Mouse (Mus musculus): Measurements from ENCODE around the gene Ttc39b. TPM values are rescaled to one million over a fixed set of nuclear protein-coding genes. Genes with fewer than 3 reads are reported as not detected.

Gene Ttc39b
- polyA plus RNA-seq, 2 experiments from 2014 or later: 90.9 to 104 TPM

DNA sequence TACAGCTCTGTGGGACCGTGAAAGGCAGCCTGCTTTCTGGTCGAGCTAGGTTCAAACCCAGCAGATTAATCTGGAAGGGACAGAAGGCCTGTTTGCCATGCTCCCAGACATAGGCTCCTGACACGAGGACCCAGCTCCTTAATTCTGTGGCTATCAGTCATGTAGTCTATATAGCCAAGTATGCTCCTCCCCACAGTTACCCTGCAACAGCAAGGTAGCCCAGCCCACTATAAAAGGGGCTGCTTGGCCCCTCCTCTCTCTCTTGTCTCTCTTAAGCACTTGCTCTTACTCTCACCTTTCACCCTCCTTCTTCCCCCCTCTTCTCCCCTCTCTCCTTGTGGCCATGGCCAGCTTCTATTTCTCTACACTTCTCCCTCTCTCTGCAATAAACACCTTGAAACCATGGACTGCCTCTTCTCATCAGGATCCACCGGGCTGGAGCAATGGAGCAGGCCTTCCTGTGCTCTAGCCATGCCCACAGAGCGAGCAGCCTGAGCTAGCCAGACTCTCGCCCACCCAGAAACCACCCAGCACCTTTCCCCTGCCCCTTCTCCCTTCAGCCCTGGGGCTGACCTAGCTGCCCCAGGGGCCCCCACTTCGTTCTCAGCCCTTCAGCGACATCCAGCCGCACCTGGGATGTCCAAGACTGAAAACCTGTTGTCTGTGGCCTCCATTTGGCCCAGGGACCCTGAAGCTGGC, 51.0 kb downstream of the Ttc39b start:
- no peak for ATAC-seq

GRCm38 (mm10) chr4:83270481-83270880, 53.6 kb downstream of the Ttc39b start:
- no peak for ATAC-seq

GRCm38 (mm10) chr4:83269614-83270013, 54.4 kb downstream of the Ttc39b start:
- ATAC-seq: no peak

DNA sequence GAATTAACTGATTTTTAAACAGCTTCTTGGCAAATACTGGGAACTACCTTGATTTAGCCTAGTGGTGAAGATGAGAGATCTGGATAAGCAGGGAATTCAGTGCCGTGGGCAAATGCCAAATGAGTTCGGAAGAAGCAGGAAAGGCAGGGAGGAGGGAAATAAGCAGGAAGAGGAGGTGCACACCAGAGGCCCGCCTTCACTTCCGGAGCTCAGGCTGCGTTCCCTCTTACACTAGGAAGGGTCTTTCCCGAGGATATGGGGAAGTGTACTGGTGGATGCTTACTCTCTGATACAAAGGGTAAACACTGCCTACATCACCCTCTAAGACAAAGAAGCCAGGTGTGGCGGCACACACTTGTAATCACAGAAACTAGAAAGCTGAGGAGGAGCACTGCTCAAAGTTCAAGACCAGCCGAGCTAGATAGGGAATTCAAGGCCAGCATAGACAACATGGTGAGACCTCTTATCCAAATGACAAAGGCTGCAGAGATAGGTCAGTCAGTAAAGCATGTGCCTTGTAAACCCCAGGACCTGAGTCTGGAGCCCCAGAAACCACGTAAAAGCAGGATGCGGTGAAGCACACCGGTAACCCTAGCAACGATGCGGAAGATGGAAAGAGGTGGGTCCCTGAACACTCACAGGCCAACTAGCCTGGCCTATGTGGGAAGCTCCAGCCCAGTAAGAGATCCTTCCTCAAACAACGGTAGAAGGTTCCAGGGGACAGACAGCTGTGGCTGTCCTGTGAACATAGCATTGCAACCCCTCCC, 57.9 kb downstream of the Ttc39b start:
- ATAC-seq: peak; percentile 82

DNA sequence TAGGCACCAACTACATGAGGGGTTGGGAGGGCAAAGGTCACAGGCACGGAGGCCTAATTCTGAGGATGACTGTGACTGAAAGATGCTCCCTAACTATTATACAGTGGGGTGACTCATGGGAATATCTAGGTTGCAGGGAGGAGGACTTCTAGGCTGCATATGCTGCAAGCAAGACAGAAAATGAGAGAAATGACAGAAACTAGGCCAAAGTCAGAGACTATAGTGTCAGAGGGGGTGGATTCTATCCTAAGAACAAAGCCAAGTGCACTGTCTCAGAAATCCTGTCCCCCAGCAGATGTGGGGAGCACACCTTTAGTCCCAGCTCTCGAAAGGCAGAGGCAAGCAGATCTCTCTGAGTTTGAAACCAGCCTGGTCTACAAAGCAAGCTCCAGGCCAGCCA, 59.2 kb downstream of the Ttc39b start:
- ATAC-seq: no peak

DNA sequence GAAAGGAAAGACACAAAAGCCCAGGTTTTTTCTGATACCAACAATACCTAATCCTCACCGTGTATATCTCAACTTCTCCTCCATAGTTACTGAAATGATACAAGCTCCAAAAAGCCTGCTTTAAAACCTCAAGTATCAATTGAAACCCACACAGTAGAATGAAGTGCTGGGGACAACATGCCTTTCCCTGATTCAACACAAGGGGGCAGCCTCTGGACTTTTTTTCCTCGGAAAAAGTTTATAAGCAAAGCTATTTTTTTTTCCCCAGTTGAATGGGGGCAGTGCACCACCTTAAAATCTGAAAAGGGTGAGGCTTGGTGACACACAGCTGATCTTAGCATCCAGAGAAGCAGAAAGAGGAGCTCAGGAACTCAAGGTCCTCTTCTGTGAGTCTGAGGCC, 62.1 kb downstream of the Ttc39b start:
- ATAC-seq: peak; percentile 27

DNA sequence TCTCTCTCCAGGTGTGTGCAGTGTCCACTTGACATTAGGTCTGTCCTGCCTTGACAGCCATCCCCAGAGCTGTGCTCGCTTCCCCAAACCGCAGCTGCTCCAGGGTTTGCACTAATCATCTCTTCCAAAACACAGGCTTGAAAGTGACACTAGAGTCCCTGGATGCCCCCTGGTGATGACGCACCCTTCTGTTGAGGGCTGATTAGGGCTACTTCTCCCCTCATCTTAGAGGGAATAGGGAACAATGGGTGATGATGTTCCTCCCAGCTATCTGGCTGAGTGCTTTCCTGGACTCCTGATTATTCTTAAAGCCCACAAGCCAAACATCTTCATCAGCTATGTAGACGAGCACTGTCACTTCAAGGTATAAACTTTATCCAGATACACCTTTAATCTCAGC, 64.4 kb downstream of the Ttc39b start:
- no peak for ATAC-seq

- ATAC-seq: no peak
Measured at GRCm38 (mm10) chr4:83258273-83258672, 65.8 kb downstream of the Ttc39b start.

GRCm38 (mm10) chr4:83257279-83258260, 66.5 kb downstream of the Ttc39b start:
- ATAC-seq: no peak

GRCm38 (mm10) chr4:83256779-83257178, 67.3 kb downstream of the Ttc39b start:
- ATAC-seq: no peak

- ATAC-seq: no peak
Measured at GRCm38 (mm10) chr4:83254941-83255340, 69.1 kb downstream of the Ttc39b start.

DNA sequence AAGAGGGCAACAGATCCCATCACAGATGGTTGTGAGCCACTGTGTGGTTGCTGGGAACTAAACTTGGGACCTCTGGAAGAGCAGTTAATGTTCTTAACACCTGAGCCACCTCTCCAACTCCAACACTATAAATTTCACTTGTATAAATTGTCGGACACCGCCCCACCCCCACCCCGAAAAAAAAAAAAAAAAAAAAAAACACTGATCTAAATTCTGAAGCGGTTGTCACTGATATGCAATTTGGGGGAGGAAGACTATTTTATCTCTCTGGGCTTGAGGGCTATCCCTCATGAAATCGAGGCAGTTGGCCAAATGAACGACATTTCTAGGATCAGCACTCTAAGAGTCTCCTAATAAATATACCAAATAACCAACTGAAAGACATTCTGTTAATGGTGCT, 70.4 kb downstream of the Ttc39b start:
- ATAC-seq: no peak

DNA sequence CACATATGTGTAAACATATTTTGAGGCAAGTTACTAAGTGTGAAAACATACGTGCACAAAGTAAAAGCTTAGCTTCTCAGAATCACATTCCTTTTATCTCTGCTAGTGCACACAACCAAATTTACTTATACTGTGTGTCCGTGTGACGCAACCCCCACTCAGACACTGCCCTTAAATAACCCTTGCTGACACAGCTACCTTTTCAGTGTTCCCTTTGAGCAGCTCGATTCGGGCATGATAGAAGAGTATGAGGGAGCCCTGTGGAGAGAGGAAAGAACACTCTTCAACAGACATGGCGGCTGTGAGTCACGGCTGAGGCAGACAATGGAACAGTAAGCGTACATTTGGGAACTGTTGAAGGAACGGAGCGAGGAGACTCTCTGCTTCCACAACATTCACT, 80.3 kb downstream of the Ttc39b start:
- ATAC-seq: no peak

DNA sequence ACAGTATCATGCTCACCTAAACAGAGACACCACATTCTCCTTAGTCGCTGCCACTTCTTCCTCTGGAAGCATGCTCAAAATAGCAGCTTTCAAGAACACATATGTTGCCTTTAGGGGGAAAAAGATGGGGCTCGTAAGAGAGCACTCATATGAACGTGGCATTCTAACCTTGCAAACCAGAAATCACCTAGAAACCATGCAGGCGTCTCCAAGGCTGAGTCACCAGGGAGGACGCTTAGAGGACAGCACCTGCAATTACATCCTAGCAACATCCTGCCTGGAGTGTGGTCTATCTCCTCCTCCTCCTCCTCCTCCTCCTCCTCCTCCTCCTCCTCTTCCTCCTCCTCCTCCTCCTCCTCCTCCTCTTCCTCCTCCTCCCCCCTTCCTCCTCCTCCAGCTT, 82.4 kb downstream of the Ttc39b start:
- ATAC-seq: no peak

DNA sequence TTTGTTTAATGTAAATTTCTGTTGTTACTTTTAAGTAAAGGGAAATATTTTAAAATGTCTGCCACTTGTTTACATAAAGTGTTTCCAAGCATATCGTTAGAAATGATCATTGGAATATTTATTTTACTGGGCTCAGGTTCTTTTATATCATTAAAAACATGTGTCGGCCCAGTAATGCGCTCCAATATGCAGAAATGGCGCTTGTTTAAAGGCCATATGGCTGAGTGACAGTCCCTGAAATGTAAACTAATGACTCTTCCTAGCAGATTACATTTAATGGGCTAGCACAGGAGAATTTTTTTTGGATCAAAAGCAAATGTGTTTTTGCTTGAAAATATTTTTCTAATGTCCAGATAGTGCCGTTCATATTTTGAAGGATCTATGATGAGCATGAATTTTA, 86.4 kb downstream of the Ttc39b start:
- no peak for ATAC-seq

DNA sequence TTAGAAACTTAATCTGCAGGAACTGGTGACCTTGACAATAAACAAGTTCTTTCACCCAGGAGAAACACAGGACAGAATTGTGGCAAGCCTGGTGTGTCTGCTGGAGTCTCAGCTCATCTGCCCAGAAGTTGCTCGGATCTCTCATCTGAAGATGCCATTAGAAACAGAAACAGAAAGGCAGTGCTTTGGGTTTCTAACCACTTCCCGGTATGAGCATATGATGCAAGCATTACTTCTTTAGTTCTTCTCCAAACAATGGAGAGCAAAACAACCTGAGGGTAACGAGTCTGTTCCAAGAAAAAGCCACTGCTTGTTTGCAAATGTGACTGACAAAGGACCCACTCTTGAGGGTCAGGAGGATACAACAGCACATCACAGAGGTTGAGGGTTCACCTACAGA, 88.8 kb downstream of the Ttc39b start:
- peak; percentile 58 for ATAC-seq

GRCm38 (mm10) chr4:83234739-83235138, 89.3 kb downstream of the Ttc39b start:
- ATAC-seq: no peak

DNA sequence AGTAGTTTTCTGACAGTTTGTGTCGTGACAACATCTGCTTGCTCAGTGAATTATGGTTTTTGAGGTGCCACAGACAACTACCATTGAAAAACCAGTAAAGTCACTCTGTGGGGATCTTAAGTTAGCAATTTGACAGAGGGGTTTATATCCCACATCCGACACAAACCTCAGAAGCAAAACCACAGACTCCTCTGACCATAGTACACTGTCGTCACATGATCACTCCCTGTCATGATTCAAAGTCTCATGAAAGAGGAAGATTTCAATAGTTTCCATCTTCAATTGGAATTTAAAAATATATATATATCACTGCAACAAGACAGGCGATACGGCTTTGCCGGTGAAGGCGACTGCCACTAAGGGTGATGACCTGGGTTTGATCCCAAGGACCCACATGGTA, 89.9 kb downstream of the Ttc39b start:
- no peak for ATAC-seq

- ATAC-seq: no peak
Measured at GRCm38 (mm10) chr4:83233181-83234123, 90.6 kb downstream of the Ttc39b start.

DNA sequence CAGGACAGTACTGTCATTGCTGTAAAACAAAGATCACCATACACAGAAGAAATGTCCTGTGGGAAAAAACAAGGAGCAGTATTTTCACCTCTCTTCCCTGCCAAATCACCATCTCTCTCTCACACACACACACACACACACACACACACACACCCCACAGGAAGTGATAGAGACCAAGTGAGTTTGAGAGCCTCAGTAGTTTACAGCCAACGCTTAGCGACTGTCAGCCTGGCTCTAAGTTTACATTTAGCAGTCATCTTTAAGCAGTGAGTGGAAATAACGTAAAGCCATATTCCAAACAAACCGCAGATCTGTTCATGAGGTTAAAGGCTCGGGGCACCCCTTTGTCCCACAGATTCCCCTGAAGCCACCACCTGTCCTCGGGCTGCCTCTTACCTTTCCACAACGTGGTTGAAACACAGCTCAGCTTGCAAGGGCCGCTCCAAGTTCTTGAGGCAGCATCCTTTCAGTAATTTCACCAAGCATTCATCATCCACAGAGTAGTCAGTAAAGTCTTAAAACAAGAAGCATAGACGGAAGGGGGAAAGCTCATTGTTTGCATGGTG, 91.7 kb downstream of the Ttc39b start:
- no peak for ATAC-seq

GRCm38 (mm10) chr4:83228664-83229283, 95.3 kb downstream of the Ttc39b start:
- ATAC-seq: no peak
